Mouse (Mus musculus) liver, adult 2 months (tissue): Measurements from ENCODE around the gene Def6.

Experiments
- CTCF ChIP-seq: fragments of 200-500 bp; IDR thresholded peaks from 2 replicates; pipeline ENCODE4 v1.5.1; 2011; ENCODE audit warnings: low read depth, low read length, control low read depth
- POLR2A ChIP-seq: fragments of 200-500 bp; IDR thresholded peaks from 2 replicates; pipeline ENCODE4 v1.6.1; 2011; ENCODE audit warnings: low read length, control low read depth; ENCODE audit not compliant: insufficient read depth; ENCODE audit errors: extremely low read depth

- no peak for TF ChIP-seq CTCF
- no peak for TF ChIP-seq POLR2A
Observed at GRCm38 (mm10) chr17:28242296-28242695, 34.7 kb downstream of the Def6 start.
